Mouse (Mus musculus) limb, embryonic 10.5 days (tissue): ENCODE measurements at regions not wholly inside any gene's neighbourhood (a gene's known extent, or its start where the extent isn't known, plus 50 kb on each side); places are given as distances from the start of the nearest gene placed in this dataset.
"Not testable (repeated sequence)": the region's sequence is repeated elsewhere in the genome, so short reads cannot be mapped to it uniquely, and the experiment has no call there.

Experiments used
- DNase-seq: peaks from one replicate; pipeline ENCODE4 v3.0.0-alpha.2; 2017; ENCODE audit warnings: low spot score
- H3K27ac ChIP-seq: fragments of 300-500 bp; sonication (generic); 2 replicates; pipeline ENCODE4 v1.5.1; 2016; ENCODE audit warnings: mild to moderate bottlenecking
- H3K27me3 ChIP-seq: fragments of 300-500 bp; sonication (generic); 2 replicates; pipeline ENCODE4 v1.6.1; 2016; ENCODE audit warnings: low read depth, mild to moderate bottlenecking; ENCODE audit not compliant: poor library complexity, severe bottlenecking
- H3K36me3 ChIP-seq: fragments of 300-500 bp; sonication (generic); 2 replicates; pipeline ENCODE4 v1.6.1; 2016; ENCODE audit warnings: mild to moderate bottlenecking, moderate library complexity
- H3K4me1 ChIP-seq: fragments of 300-500 bp; sonication (generic); 2 replicates; pipeline ENCODE4 v1.6.1; 2016
- H3K4me3 ChIP-seq: fragments of 300-500 bp; sonication (generic); 2 replicates; pipeline ENCODE4 v1.5.1; 2016; ENCODE audit warnings: mild to moderate bottlenecking, moderate library complexity
- H3K9me3 ChIP-seq: fragments of 300-500 bp; sonication (generic); replicated peaks from 2 replicates; pipeline ENCODE4 v1.6.1; 2016; ENCODE audit warnings: mild to moderate bottlenecking
- WGBS: fragments of 180-500 bp; shearing (Covaris S2); methylation state at CpG from one replicate; pipeline ENCODE4 v1.1.7; 2016; 5-methylcytosine and 5-hydroxymethylcytosine counted together

DNA sequence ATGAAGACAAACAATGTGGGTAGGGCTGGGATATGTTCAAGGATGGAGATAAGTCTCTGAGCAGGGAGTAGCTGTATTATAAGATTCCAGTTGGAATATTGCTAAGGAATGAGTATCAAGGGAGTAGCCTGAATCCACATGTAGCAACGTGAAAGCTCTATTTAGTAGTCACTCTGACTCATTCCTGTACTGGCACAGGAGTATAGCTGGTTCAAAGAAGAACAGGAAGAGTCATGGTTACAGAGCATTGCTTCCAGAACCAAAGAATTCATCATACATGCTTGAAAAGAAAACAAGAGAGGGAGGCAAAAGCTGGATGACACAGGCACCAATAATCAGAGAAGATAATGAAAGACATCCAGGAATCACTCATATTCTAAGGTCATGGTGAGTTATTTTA is 500.6 kb upstream of the N6amt1 start:
- 83% methylated on average over 1 of the region's 1 CpGs for WGBS

DNA sequence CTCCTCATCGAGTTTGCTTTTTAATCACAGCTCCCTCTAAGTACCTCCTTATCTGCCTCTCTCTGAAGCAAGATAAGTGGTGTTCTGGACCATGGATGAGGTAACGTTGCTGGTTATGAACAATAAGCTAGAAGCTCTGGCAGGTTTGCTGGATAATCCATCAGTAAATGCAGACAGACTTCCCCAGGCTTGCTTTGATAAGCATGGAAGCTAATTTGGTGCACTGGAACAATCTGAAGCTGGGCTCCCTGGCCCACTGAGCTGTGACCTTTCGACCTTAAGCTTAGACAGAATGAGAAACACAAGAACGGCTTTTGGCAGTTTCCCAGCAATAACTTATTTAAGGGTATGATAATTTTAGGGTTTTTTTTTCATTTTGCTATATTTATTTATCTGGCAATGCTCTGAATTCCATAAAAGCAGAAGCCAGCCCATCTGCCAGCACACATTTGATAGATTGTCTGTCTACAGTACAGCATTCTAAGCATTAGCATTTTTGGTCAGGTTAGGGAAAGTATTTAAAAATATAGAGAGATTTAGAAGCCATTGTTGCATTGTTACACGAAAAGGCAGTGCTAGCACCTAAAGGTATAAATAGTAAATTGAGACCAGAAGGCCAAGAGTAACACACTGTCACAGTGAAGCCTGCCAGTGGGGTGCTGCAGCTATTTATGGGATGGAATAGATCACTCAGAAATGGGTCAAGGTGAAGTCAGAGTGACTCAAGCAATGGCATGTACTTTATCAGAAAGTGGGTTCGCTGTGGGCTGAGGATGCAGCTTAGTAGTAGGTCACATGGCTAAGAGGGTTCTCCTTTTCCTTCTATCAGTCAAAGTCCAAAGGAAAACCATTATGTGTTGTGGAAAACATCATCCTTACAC is 515.3 kb upstream of the N6amt1 start:
- Histone ChIP-seq H3K9me3 (no peaks in the 10 kb centered on the region), H3K27me3 (no peaks in the 10 kb centered on the region), H3K4me1 (peaks cover 9% of the 10 kb centered on the region; the same call in 1 of the 2 replicates), H3K36me3 (no peaks in the 10 kb centered on the region), H3K4me3 (no peak overlapping the region), H3K27ac (no peak overlapping the region)
- peak; percentile 32 for DNase-seq
- 41% methylated on average over 6 of the region's 6 CpGs for WGBS

More for the DNA sequence above, 500.6 kb upstream of the N6amt1 start:
- Histone ChIP-seq H3K27ac (no peak overlapping the region), H3K36me3 (no peaks in the 10 kb centered on the region), H3K9me3 (no peaks in the 10 kb centered on the region), H3K4me1 (no peaks in the 10 kb centered on the region), H3K27me3 (no peaks in the 10 kb centered on the region), H3K4me3 (no peak overlapping the region)
- no peak for DNase-seq

DNA sequence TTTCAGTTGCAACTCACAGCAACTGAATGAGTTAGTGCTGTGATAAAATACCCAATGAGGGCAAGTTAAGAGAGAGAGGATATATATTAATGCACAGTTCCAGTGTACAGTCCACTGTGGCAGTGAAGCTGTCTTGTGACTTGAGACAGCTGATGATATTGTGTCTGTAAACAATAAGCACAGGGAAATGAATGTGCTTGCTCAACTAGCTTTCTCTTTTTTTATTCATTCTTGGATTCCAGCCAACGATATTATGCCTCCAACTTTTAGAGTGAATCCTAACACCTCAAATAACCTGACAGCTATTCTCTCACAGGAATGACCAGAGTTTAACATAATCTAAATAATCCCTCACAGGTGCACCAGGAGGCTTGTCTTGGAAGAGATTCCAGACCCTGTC is 526.3 kb upstream of the N6amt1 start:
- Histone ChIP-seq H3K27ac (no peak overlapping the region), H3K36me3 (no peaks in the 10 kb centered on the region), H3K4me1 (no peaks in the 10 kb centered on the region), H3K4me3 (no peak overlapping the region), H3K9me3 (no peaks in the 10 kb centered on the region), H3K27me3 (no peaks in the 10 kb centered on the region)
- no peak for DNase-seq
- WGBS = 73% methylated on average over 1 of the region's 1 CpGs

DNA sequence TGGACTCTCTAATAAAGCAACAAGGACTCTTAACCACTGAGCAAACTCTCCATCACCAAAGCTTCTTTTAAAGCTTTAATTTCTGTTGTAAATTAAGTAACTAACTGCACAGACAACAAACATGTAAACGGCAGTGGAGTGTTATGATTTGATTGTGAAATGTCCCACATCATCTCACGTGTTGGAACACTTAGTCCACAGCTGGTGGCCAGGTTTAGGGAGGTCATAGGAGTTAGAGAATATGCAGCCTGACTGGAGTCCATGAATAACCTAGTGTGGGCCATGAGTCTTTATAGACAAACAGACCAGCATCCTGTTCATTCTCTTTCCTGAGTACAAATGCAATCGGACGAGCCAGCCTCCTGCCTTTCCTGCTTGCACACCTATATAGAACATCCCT is 527.3 kb upstream of the N6amt1 start:
- no peak for DNase-seq
- Histone ChIP-seq H3K4me1 (no peaks in the 10 kb centered on the region), H3K27ac (no peak overlapping the region), H3K36me3 (no peaks in the 10 kb centered on the region), H3K4me3 (no peak overlapping the region), H3K27me3 (no peaks in the 10 kb centered on the region), H3K9me3 (no peaks in the 10 kb centered on the region)
- WGBS = 81% methylated on average over 4 of the region's 4 CpGs

DNA sequence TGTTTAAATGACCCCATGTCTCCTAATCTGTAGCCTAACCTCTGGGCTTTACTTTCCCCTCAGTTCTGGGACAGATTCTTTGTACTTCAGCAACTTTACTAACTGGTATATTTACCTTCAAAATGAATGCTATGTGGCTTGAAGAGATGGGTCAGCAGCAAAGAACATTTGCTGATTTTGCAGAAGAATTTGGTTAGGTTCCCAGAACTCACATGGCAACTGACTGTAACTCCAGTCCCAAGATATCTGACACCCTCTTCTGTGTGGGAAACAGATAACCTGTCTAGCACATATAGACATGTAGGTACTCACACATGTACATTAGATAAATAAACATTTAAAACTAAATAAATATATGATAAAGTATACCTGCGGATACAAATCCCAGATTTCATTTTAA is 530.5 kb upstream of the N6amt1 start:
- H3K27ac ChIP-seq = no peak overlapping the region
- no peaks in the 10 kb centered on the region for H3K4me1 ChIP-seq
- H3K4me3 ChIP-seq = no peak overlapping the region
- 95% methylated on average over 1 of the region's 1 CpGs for WGBS
- no peak for DNase-seq
- H3K27me3 ChIP-seq = no peaks in the 10 kb centered on the region
- no peaks in the 10 kb centered on the region for H3K9me3 ChIP-seq
- no peaks in the 10 kb centered on the region for H3K36me3 ChIP-seq

DNA sequence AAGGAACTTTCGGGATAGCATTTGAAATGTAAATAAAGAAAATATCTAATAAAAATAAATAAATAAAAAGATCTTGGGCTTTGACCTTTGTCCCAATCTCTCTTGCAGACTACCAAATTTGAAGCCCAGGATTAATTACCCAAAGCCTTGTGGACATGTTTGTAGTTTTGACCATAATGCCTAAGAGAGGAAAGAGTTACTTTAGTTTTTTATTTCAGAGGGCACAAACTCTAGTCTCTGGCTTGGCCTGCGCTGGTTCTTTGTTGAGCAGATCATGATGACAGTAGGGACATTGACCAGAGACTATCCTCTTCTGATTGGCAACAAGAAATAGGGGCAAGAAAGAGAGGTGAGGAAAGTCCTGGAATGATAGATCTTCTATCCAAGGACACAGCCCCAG is 532.4 kb upstream of the N6amt1 start:
- Histone ChIP-seq H3K27ac (no peak overlapping the region), H3K4me1 (peaks cover 11% of the 10 kb centered on the region), H3K27me3 (no peaks in the 10 kb centered on the region), H3K9me3 (no peaks in the 10 kb centered on the region), H3K36me3 (no peaks in the 10 kb centered on the region), H3K4me3 (no peak overlapping the region)
- no peak for DNase-seq
- WGBS = 92% methylated on average over 2 of the region's 2 CpGs

DNA sequence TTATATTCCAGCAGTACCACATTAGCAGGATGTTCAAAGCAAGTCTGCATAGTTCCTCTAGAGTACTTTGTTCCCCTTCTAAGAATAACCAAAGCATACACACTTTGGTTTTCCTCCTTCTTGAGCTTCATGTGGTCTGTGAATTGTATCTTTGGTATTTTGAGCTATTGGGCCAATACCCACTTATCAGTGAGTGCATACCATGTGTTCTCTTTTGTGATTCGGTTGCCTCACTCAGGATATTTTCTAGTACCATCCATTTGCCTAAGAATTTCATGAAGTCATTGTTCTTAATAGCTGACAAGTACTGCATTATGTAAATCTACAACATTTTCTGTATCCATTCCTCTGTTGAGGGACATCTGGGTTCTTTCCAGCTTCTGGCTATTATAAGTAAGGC is 535.3 kb upstream of the N6amt1 start:
- H3K27ac ChIP-seq, DNase-seq, H3K36me3 ChIP-seq, H3K27me3 ChIP-seq, H3K4me3 ChIP-seq, H3K9me3 ChIP-seq: not testable (repeated sequence)
- 85% methylated on average over 1 of the region's 1 CpGs for WGBS
- H3K4me1 ChIP-seq = peaks cover 11% of the 10 kb centered on the region

DNA sequence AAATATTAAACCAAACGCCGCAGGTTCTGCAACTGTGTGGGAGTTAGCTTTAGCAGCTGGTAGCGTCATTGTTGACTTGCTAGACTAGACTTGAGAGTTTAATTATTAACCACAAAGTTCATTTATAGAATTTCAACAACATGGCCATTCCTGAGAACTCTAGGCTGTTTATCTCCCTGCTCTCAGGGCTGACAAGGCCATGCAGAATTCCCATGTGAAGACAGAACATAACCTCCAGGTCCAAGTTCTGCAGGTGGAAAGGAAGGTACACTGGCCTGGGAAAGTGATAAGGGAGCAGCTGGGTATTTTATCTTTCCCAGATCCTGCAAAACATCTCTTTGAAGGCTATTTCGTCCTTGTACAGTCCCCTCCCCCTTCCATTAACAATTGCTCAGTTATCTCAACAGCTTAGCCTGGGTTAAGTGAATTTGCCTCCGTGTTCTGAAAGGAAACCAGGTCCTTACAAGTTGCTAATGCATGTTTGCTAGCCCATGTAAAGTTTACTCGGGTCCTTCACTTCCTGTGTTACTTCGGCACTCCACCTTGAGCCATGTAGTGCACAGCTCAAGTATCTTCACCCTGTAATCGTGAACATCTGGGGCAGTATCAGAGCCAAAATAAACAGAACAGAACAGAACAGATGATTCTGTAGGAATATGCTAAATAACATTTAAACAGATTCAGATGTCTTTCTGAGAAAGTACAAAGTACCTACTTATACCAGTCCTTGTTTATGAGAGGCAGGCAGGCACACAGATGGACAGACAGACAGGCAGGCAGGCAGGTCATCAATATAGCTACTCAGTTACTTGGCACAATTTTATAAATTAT is 537.0 kb upstream of the N6amt1 start:
- Histone ChIP-seq H3K9me3 (no peaks in the 10 kb centered on the region), H3K4me1 (peaks cover 11% of the 10 kb centered on the region), H3K36me3 (no peaks in the 10 kb centered on the region), H3K27me3 (no peaks in the 10 kb centered on the region), H3K4me3 (no peak overlapping the region), H3K27ac (no peak overlapping the region)
- 58% methylated on average over 8 of the region's 8 CpGs for WGBS
- no peak for DNase-seq

DNA sequence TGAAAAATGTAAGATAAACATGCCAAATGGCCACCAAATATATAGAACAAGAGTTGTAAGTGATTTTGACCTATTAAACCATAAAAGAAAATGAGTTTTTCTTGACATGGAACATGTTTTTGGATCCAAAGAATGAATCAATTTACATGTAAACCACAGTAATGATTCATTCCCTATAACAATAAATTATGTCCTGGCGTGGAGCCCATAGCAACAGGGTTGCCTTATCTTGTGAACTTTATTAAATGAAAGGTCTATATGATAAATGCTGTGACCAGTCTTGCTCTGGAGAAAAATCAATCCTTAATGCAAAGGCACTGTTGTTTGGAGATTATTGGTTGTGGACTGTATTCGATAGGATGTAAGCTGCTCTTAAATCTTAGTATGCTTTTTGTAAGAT is 538.0 kb upstream of the N6amt1 start:
- no peak for DNase-seq
- Histone ChIP-seq H3K36me3 (no peaks in the 10 kb centered on the region), H3K27me3 (no peaks in the 10 kb centered on the region), H3K27ac (no peak overlapping the region), H3K4me1 (peaks cover 11% of the 10 kb centered on the region), H3K4me3 (no peak overlapping the region), H3K9me3 (no peaks in the 10 kb centered on the region)
- 73% methylated on average over 2 of the region's 2 CpGs for WGBS

DNA sequence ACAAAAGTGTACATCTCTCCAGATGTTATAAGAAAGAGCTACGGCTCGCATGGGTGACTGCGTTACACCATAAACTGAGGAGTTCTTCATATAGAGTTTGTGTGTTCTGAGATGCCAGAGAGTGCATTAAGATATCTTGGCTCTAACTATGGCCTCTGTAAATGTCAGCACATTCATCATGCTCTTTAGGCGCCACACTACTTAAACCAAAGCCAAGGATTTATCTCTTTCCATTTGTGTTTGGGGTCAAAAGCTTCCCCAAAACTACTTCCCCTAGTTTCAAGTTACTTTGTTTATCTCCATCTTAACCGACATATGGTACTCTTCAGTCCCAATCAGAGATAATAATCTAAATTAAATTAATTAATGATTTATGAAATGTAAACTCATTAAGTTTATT is 541.3 kb upstream of the N6amt1 start:
- Histone ChIP-seq H3K4me3 (no peak overlapping the region), H3K27ac (no peak overlapping the region), H3K4me1 (peaks cover 11% of the 10 kb centered on the region), H3K36me3 (no peaks in the 10 kb centered on the region), H3K9me3 (no peaks in the 10 kb centered on the region), H3K27me3 (no peaks in the 10 kb centered on the region)
- DNase-seq = no peak
- WGBS = 36% methylated on average over 5 of the region's 5 CpGs

DNA sequence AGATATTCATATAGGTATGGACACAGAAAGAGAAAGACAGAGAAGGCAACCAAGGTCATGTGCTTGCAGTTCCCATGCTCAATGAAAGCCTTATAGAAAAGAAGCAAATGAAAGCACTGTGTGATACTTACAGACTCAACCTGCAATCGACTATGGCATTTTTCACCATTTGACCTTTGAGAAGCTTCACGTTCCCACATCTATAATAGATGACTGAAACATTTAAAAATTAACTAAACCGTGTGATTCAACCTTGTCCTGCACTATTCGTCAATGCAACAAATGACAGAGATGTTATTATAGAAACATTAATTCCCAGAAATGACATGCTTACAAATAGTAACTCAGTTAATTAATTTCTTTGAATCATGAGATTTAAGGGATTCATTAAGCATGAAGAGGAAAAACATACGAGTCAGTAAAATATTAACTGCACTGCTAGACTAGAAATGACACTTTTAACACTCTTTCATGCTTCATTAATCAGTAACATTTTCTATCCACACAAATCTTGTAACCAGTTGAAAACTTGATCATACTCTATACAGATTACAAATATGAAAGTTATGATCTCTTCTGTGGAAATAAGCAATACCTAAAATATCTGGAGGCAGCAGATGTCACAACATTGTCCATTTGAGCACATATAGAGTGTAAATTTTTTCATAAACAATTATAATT is 545.2 kb upstream of the N6amt1 start:
- no peaks in the 10 kb centered on the region for H3K27me3 ChIP-seq
- no peak overlapping the region for H3K4me3 ChIP-seq
- no peaks in the 10 kb centered on the region for H3K9me3 ChIP-seq
- H3K36me3 ChIP-seq = no peaks in the 10 kb centered on the region
- DNase-seq = no peak
- no peaks in the 10 kb centered on the region; the same call in 1 of the 2 replicates for H3K4me1 ChIP-seq
- 84% methylated on average over 5 of the region's 5 CpGs for WGBS
- no peak overlapping the region for H3K27ac ChIP-seq

DNA sequence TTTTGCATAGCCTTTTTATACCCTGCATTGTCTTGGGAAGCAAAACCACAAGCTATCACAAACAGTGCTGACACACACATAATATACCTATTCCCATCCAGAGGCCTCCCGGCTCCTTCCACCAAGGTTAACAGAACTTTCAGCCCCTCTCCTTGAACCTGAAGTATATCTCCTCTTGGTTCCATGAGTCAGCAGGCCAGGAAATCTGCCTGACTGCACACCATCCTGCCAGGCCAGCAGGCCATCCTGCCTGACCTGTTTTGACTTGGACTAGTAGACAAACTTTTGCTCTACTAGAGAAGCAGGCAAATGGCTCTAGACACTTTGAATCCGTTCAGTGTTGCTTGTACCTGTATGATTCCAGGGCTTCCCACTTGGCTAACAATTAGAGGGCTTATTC is 547.6 kb upstream of the N6amt1 start:
- 85% methylated on average over 2 of the region's 2 CpGs for WGBS
- Histone ChIP-seq H3K27ac (no peak overlapping the region), H3K4me3 (no peak overlapping the region), H3K36me3 (no peaks in the 10 kb centered on the region), H3K9me3 (no peaks in the 10 kb centered on the region), H3K4me1 (no peaks in the 10 kb centered on the region), H3K27me3 (no peaks in the 10 kb centered on the region)
- DNase-seq = no peak

DNA sequence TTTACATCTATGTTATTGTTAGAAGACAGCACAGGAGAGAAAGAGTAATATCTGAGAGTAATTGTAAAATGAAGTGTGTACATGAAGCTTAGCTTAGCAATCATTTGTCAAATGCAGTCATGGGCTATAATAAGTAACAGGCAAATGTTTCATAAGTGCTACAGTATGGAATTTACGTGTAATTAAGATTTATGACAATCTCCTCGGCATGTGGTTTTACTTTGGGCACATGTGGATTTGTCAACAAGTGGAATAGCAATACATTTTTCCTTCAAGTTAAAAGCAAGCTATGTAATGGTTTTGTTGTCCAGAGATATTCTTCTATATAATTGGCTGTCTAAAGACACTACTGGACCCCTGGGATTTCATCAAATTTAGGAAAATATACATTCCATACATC is 577.9 kb upstream of the N6amt1 start:
- no peaks in the 10 kb centered on the region for H3K9me3 ChIP-seq
- H3K27ac ChIP-seq = no peak overlapping the region
- no peak overlapping the region for H3K4me3 ChIP-seq
- no peaks in the 10 kb centered on the region for H3K4me1 ChIP-seq
- H3K27me3 ChIP-seq = no peaks in the 10 kb centered on the region
- H3K36me3 ChIP-seq = no peaks in the 10 kb centered on the region
- no peak for DNase-seq
- 69% methylated on average over 2 of the region's 2 CpGs for WGBS
